Mouse (Mus musculus) heart, adult 2 months (tissue): Measurements from ENCODE around the gene Sox21.

Experiments
- CTCF ChIP-seq: fragments of 200-600 bp; IDR thresholded peaks from 2 replicates; pipeline ENCODE4 v1.8.1; 2022; ENCODE audit warnings: antibody characterized with exemption, mild to moderate bottlenecking, moderate library complexity
- EP300 ChIP-seq: fragments of 200-500 bp; IDR thresholded peaks from 2 replicates; pipeline ENCODE4 v1.6.1; 2011; ENCODE audit warnings: low read depth, low read length, control low read depth; ENCODE audit not compliant: insufficient read depth
- POLR2A ChIP-seq: fragments of 200-500 bp; IDR thresholded peaks from 2 replicates; pipeline ENCODE4 v1.6.1; 2011; ENCODE audit warnings: mild to moderate bottlenecking, low read depth, low read length, control low read depth; ENCODE audit not compliant: insufficient read depth

DNA sequence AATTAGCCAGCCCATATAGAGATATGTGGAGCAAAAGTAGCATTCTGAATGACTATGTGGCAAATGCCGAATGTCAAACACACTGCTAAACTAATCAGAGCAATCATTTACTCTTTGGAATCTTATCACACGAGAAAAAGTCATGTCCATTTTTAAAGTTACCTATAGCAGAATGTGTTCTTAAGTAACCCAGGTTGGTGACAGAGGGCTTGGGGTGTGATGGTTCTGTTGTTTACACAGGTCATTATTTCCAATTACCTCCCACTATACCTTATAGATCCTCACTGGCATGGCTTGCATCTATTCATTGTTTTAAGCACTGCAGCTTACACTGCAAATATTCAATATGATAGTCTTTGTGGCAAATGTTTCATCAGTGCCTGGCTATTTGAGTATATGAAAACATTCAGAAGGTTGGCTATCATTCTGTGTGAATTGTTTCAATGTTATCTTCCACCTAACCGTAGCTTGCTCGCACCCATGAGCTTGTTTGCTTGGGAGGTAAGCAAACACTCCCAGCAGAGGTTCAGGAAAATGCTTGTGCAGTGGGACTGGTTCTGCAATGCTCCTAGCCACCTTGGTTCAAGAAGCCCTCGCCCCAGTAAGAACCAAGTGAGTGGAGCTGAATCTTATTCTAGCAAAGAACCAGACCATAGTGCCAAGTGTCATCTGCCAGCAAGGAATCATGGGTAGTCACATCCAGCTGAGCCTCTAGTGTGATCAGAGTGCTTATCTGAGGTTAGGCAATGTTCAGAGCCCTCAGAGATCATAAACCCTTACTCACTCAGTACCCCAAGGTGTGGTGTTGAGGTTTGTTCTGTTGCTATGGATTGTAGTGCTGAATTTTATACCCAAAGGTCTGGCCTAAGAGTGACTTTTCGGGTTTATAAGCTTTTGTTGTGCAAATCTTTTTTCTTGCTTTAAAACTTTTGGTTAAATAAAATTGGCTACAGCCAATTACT lies 36.0 kb upstream of the Sox21 start:
- TF ChIP-seq POLR2A = no peak
- no peak for TF ChIP-seq CTCF
- no peak for TF ChIP-seq EP300
